Mouse (Mus musculus) myocyte (in vitro differentiated cells): ENCODE results near the gene Nelfb. TPM values are rescaled to one million over a fixed set of nuclear protein-coding genes. Genes with fewer than 3 reads are reported as not detected.

Experiments
- H3K27me3 ChIP-seq: one replicate; pipeline ENCODE4 v1.6.1; 2011; ENCODE audit not compliant: control insufficient read depth, insufficient read depth, insufficient read length
- H3K36me3 ChIP-seq: one replicate; pipeline ENCODE4 v1.6.1; 2011; ENCODE audit not compliant: control insufficient read depth, insufficient read depth
- H3K4me2 ChIP-seq: one replicate; pipeline ENCODE4 v1.6.1; 2011; ENCODE audit warnings: low read depth, control low read depth
- H3K4me3 ChIP-seq: one replicate; pipeline ENCODE4 v1.5.1; 2011; ENCODE audit warnings: mild to moderate bottlenecking, control low read depth, moderate library complexity
- H3K79me2 ChIP-seq: one replicate; pipeline ENCODE4 v1.6.1; 2011; ENCODE audit not compliant: control insufficient read depth, insufficient read depth
- H3ac ChIP-seq: one replicate; pipeline ENCODE4 v1.6.1; 2011; ENCODE audit not compliant: control insufficient read depth, insufficient read length
- CEBPB ChIP-seq: IDR thresholded peaks from 2 replicates; pipeline ENCODE4 v1.6.1; 2011; ENCODE audit warnings: mild to moderate bottlenecking, moderate library complexity; ENCODE audit not compliant: poor library complexity, insufficient read depth, severe bottlenecking
- E2F4 ChIP-seq: IDR thresholded peaks from one replicate; pipeline ENCODE4 v1.6.1; 2011; ENCODE audit warnings: mild to moderate bottlenecking, control low read depth, moderate library complexity; ENCODE audit not compliant: insufficient read depth
- MAX ChIP-seq: IDR thresholded peaks from one replicate; pipeline ENCODE4 v1.6.1; 2011; ENCODE audit warnings: low read depth, mild to moderate bottlenecking, control low read depth
- MYOD1 ChIP-seq, 3 experiments: IDR thresholded peaks; one replicate each; pipeline ENCODE4 v1.6.1; 2011; ENCODE audit warnings: control low read depth in 2 of 3, low read depth in 2 of 3, mild to moderate bottlenecking in 2 of 3, moderate library complexity in 1 of 3; ENCODE audit not compliant: insufficient read length in 2 of 3, control insufficient read depth in 1 of 3
- MYOG ChIP-seq, 3 experiments: IDR thresholded peaks; one replicate each; pipeline ENCODE4 v1.6.1; 2011; ENCODE audit warnings: control low read depth in 2 of 3, low read depth in 2 of 3, mild to moderate bottlenecking in 2 of 3; ENCODE audit not compliant: insufficient read length in 2 of 3, control insufficient read depth in 1 of 3, insufficient read depth in 1 of 3
- POLR2A ChIP-seq: IDR thresholded peaks from one replicate; pipeline ENCODE4 v1.6.1; 2011; ENCODE audit warnings: low read depth, mild to moderate bottlenecking, control low read depth, moderate library complexity; ENCODE audit not compliant: insufficient read length
- POLR2AphosphoS2 ChIP-seq: IDR thresholded peaks from one replicate; pipeline ENCODE4 v1.6.1; 2011; ENCODE audit warnings: low read depth, control low read depth; ENCODE audit not compliant: insufficient read length
- REST ChIP-seq: IDR thresholded peaks from one replicate; pipeline ENCODE4 v1.6.1; 2011; ENCODE audit warnings: mild to moderate bottlenecking, control low read depth, moderate library complexity; ENCODE audit not compliant: insufficient read depth, insufficient read length
- SRF ChIP-seq: IDR thresholded peaks from one replicate; pipeline ENCODE4 v1.6.1; 2011; ENCODE audit warnings: low read depth; ENCODE audit not compliant: control insufficient read depth, insufficient read length
- TCF12 ChIP-seq: IDR thresholded peaks from one replicate; pipeline ENCODE4 v1.6.1; 2011; ENCODE audit warnings: mild to moderate bottlenecking, control low read depth; ENCODE audit not compliant: poor library complexity, insufficient read depth, severe bottlenecking
- TCF3 ChIP-seq: IDR thresholded peaks from one replicate; pipeline ENCODE4 v1.6.1; 2011; ENCODE audit warnings: low read depth, control low read depth; ENCODE audit not compliant: insufficient read length
- USF1 ChIP-seq: IDR thresholded peaks from one replicate; pipeline ENCODE4 v1.6.1; 2011; ENCODE audit warnings: low read depth, mild to moderate bottlenecking, control low read depth, moderate library complexity
- polyA plus RNA-seq: library from polyadenylated mRNA; unstranded; fragments of >200 nt; fragmentation: generic; extraction: Trizol; gene quantifications from one replicate; pipeline ENCODE4 v1.2.1, GENCODE M21; 2012; ENCODE audit warnings: missing spikeins

The Nelfb gene
- polyA plus RNA-seq, 1 experiment, result 55.8 TPM

- Histone ChIP-seq H3K36me3 (no peaks in the 10 kb centered on the region), H3K27me3 (no peaks in the 10 kb centered on the region), H3K4me3 (peak overlapping the region; percentile 6), H3K4me2 (peak overlapping the region; percentile 51), H3ac (no peak overlapping the region), H3K79me2 (no peaks in the 10 kb centered on the region)
- TF ChIP-seq TCF3, result no peak
- TF ChIP-seq E2F4, result peak; percentile 57
- no peak for TF ChIP-seq USF1
- no peak for TF ChIP-seq POLR2AphosphoS2
- no peak for TF ChIP-seq MYOG (IDR thresholded peaks at IDR 0.05; ENCODE audit: control insufficient read depth in 1 of 3, insufficient read depth in 1 of 3, insufficient read length in 2 of 3, low read depth in 2 of 3)
- TF ChIP-seq TCF12, result no peak
- TF ChIP-seq MAX, result no peak
- no peak for TF ChIP-seq CEBPB
- TF ChIP-seq REST, result no peak
- peak; percentile 22 for TF ChIP-seq POLR2A
Observed at GRCm38 (mm10) chr2:25167919-25168664, 43.2 kb downstream of the Nelfb start.

GRCm38 (mm10) chr2:25167481-25167880, 43.8 kb downstream of the Nelfb start:
- TF ChIP-seq POLR2A, result no peak
- no peak for TF ChIP-seq POLR2AphosphoS2
- no peak for TF ChIP-seq MYOG (IDR thresholded peaks at IDR 0.05; ENCODE audit: control insufficient read depth in 1 of 3, insufficient read depth in 1 of 3, insufficient read length in 2 of 3, low read depth in 2 of 3)
- TF ChIP-seq MAX, result no peak
- no peaks in the 10 kb centered on the region for H3K36me3 ChIP-seq
- peak overlapping the region; percentile 51 for H3K4me2 ChIP-seq
- no peak overlapping the region for H3ac ChIP-seq
- no peaks in the 10 kb centered on the region for H3K79me2 ChIP-seq
- H3K4me3 ChIP-seq, result peak overlapping the region; percentile 6
- H3K27me3 ChIP-seq, result peaks cover 2% of the 10 kb centered on the region

- Histone ChIP-seq H3K36me3 (no peaks in the 10 kb centered on the region), H3ac (no peak overlapping the region), H3K79me2 (no peaks in the 10 kb centered on the region), H3K27me3 (peaks cover 8% of the 10 kb centered on the region), H3K4me3 (no peak overlapping the region), H3K4me2 (no peak overlapping the region)
- no peak for TF ChIP-seq POLR2AphosphoS2
- no peak for TF ChIP-seq MYOG (IDR thresholded peaks at IDR 0.05; ENCODE audit: control insufficient read depth in 1 of 3, insufficient read depth in 1 of 3, insufficient read length in 2 of 3, low read depth in 2 of 3)
- TF ChIP-seq TCF12, result no peak
- no peak for TF ChIP-seq TCF3
- no peak for TF ChIP-seq POLR2A
- no peak for TF ChIP-seq REST
- no peak for TF ChIP-seq MAX
- TF ChIP-seq MYOD1 (IDR thresholded peaks at IDR 0.05; ENCODE audit: control insufficient read depth in 1 of 3, insufficient read length in 2 of 3, low read depth in 2 of 3), result no peak
- TF ChIP-seq USF1, result no peak
- no peak for TF ChIP-seq E2F4
- no peak for TF ChIP-seq SRF
- TF ChIP-seq CEBPB, result no peak
Observed at GRCm38 (mm10) chr2:25157655-25158054, 53.6 kb downstream of the Nelfb start.

GRCm38 (mm10) chr2:25156990-25157389, 54.3 kb downstream of the Nelfb start:
- peaks cover 1% of the 10 kb centered on the region for H3K27me3 ChIP-seq
- H3K4me3 ChIP-seq, result no peak overlapping the region
- H3ac ChIP-seq, result no peak overlapping the region
- H3K4me2 ChIP-seq, result no peak overlapping the region
- H3K36me3 ChIP-seq, result no peaks in the 10 kb centered on the region
- TF ChIP-seq REST (no peak), POLR2A (no peak), MAX (no peak), MYOG (IDR thresholded peaks at IDR 0.05; ENCODE audit: control insufficient read depth in 1 of 3, insufficient read depth in 1 of 3, insufficient read length in 2 of 3, low read depth in 2 of 3) (no peak), SRF (no peak), POLR2AphosphoS2 (no peak), TCF12 (no peak), CEBPB (no peak), E2F4 (no peak), TCF3 (no peak), USF1 (no peak), MYOD1 (IDR thresholded peaks at IDR 0.05; ENCODE audit: control insufficient read depth in 1 of 3, insufficient read length in 2 of 3, low read depth in 2 of 3) (no peak)
- H3K79me2 ChIP-seq, result no peaks in the 10 kb centered on the region

GRCm38 (mm10) chr2:25156177-25156576, 55.1 kb downstream of the Nelfb start:
- no peak overlapping the region for H3K4me2 ChIP-seq
- H3K27me3 ChIP-seq, result no peaks in the 10 kb centered on the region
- no peak overlapping the region for H3ac ChIP-seq
- no peaks in the 10 kb centered on the region for H3K36me3 ChIP-seq
- TF ChIP-seq MYOG (IDR thresholded peaks at IDR 0.05; ENCODE audit: control insufficient read depth in 1 of 3, insufficient read depth in 1 of 3, insufficient read length in 2 of 3, low read depth in 2 of 3) (no peak), MYOD1 (IDR thresholded peaks at IDR 0.05; ENCODE audit: control insufficient read depth in 1 of 3, insufficient read length in 2 of 3, low read depth in 2 of 3) (no peak), TCF3 (no peak), SRF (no peak), TCF12 (no peak), CEBPB (no peak), E2F4 (no peak), USF1 (no peak), POLR2A (no peak)
- H3K4me3 ChIP-seq, result no peak overlapping the region
- no peaks in the 10 kb centered on the region for H3K79me2 ChIP-seq
